Mouse (Mus musculus) layer of hippocampus, adult 8-10 months (tissue): ENCODE results near the gene Kcnk13. TPM values are rescaled to one million over a fixed set of nuclear protein-coding genes. Genes with fewer than 3 reads are reported as not detected.

Experiments used
- DNase-seq, 2 experiments: peaks; one replicate each; pipeline ENCODE4 v3.0.0; 2022; ENCODE audit warnings: low spot score in 2 of 2
- total RNA-seq, 4 experiments: library from RNA; stranded (reverse); gene quantifications; 2 replicates each; pipeline ENCODE4 v1.2.4; 2022

The Kcnk13 gene
- 10 to 100 TPM in 1 of 4 experiments, 1 to 10 TPM in 3; 8.7 to 10.1 (median 8.9) TPM for total RNA-seq

- peak; percentile 41 to 76 for DNase-seq
Measured at GRCm38 (mm10) chr12:99964301-99965202, at the start of gene Kcnk13. Gene Kcnk13 (plus strand): TSS chr12:99964499.

- DNase-seq = no peak
Measured at GRCm38 (mm10) chr12:99917800-99918427, 46.4 kb upstream of the Kcnk13 start.

GRCm38 (mm10) chr12:99919636-99920035 is 44.7 kb upstream of the Kcnk13 start:
- DNase-seq = no peak

- DNase-seq = no peak
Measured at GRCm38 (mm10) chr12:99921045-99921444, 43.3 kb upstream of the Kcnk13 start.

GRCm38 (mm10) chr12:99923131-99923606 is 41.1 kb upstream of the Kcnk13 start:
- DNase-seq = peak in 1 of 2 experiments; percentile 37

- DNase-seq = no peak
Measured at GRCm38 (mm10) chr12:99923703-99924102, 40.6 kb upstream of the Kcnk13 start.

GRCm38 (mm10) chr12:99928311-99928710 is 36.0 kb upstream of the Kcnk13 start:
- DNase-seq = no peak

- DNase-seq = no peak
Measured at GRCm38 (mm10) chr12:99929160-99929559, 35.1 kb upstream of the Kcnk13 start.

GRCm38 (mm10) chr12:99932245-99932644 is 32.1 kb upstream of the Kcnk13 start:
- no peak for DNase-seq

GRCm38 (mm10) chr12:99933630-99934029 is 30.7 kb upstream of the Kcnk13 start:
- DNase-seq = no peak

- DNase-seq = peak; percentile 24 to 52
Measured at GRCm38 (mm10) chr12:99935403-99935802, 28.9 kb upstream of the Kcnk13 start.

- DNase-seq = no peak
Measured at GRCm38 (mm10) chr12:99938476-99938875, 25.8 kb upstream of the Kcnk13 start.

GRCm38 (mm10) chr12:99939179-99939578 is 25.1 kb upstream of the Kcnk13 start:
- no peak for DNase-seq

GRCm38 (mm10) chr12:99940704-99941103 is 23.6 kb upstream of the Kcnk13 start:
- DNase-seq = no peak

- DNase-seq = no peak
Measured at GRCm38 (mm10) chr12:99942441-99942840, 21.9 kb upstream of the Kcnk13 start.

- DNase-seq = peak; percentile 36 to 71
Measured at GRCm38 (mm10) chr12:99952928-99953327, 11.4 kb upstream of the Kcnk13 start.

- no peak for DNase-seq
Measured at GRCm38 (mm10) chr12:99956411-99956810, 7.9 kb upstream of the Kcnk13 start.

GRCm38 (mm10) chr12:99958068-99959060 is 5.9 kb upstream of the Kcnk13 start:
- peak in 1 of 2 experiments; percentile 52 for DNase-seq

GRCm38 (mm10) chr12:99959291-99959690 is 5.0 kb upstream of the Kcnk13 start:
- DNase-seq = no peak

- no peak for DNase-seq
Measured at GRCm38 (mm10) chr12:99959930-99960329, 4.4 kb upstream of the Kcnk13 start.

- no peak for DNase-seq
Measured at GRCm38 (mm10) chr12:99960675-99961074, 3.6 kb upstream of the Kcnk13 start.
